Mouse (Mus musculus) G1E (cell line): Measurements from ENCODE around the gene Gzmk.

Experiments used
- CTCF ChIP-seq: IDR thresholded peaks from 2 replicates; pipeline ENCODE4 v1.5.1; 2012; ENCODE audit warnings: low read depth, low read length, inconsistent platforms, mixed read lengths
- GATA2 ChIP-seq: IDR thresholded peaks from 2 replicates; pipeline ENCODE4 v1.6.1; 2012; ENCODE audit warnings: low read depth, low read length, inconsistent platforms, borderline replicate concordance

DNA sequence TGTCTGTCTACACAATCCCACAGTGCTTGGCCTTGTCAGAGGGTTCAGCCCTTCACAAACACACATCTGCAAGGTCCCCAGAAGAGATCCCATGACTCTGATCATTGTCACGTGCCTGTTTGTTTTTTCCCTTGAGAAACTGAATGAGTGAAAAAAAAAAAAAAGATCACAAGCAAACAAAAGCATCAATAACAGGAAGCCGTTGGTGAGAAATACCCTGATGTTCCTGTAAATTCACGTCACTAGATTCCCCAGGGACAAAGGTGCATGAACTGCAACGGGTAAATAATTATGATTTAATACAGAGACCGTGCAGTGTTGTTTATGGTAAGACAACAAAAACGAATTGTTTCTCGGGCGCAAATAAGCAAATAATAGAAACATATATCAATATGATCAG lies 19.3 kb upstream of the Gzmk start:
- TF ChIP-seq CTCF = no peak
- TF ChIP-seq GATA2 = no peak
